Mouse (Mus musculus): ENCODE measurements around the gene Ints1. TPM values are rescaled to one million over a fixed set of nuclear protein-coding genes. Genes with fewer than 3 reads are reported as not detected.
"Not testable (repeated sequence)": the region's sequence is repeated elsewhere in the genome, so short reads cannot be mapped to it uniquely, and the experiment has no call there.

Ints1 gene
- total and polyA plus RNA-seq, 3 experiments: 25.2 to 115 (median 67.6) TPM

DNA sequence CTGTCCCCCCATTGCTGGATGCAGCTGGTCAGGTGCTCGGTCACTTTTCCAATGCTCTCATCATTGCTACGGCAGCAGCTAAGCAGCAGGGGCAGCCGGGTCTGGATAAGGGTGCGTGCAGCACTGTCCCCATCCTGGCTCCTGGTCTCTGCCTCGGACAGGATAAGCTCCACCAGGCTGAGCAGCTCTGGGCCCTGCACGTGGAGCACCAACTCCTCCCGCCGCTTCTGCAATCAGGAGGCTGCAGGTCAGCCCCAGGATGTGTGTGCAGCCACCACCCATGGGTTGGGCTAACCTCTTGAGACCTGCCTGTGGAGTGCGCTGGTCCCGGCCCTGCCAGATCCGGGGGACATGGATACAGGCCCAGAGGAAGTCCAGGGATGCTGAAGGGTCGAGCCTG, 19.3 kb downstream of the Ints1 start:
- ATAC-seq (ENCODE audit: extremely low read depth, insufficient number of reproducible peaks, low FRiP score, poor library complexity, severe bottlenecking): no peak
- TF ChIP-seq GATA2 (IDR thresholded peaks at IDR 0.05; ENCODE audit: borderline replicate concordance, low read depth, low read length): no peak
- H3K27me3 ChIP-seq (ENCODE audit: insufficient read depth, low read length): no peaks in the 10 kb centered on the region
- H3K4me3 ChIP-seq (ENCODE audit: low read depth, low read length): no peak overlapping the region
- peaks cover 100% of the 10 kb centered on the region for H3K36me3 ChIP-seq (replicated peaks)
- H3K4me1 ChIP-seq (ENCODE audit: insufficient read depth, low read depth, low read length): peaks cover 8% of the 10 kb centered on the region; the same call in 1 of the 2 replicates
- no peaks in the 10 kb centered on the region for H3K9me3 ChIP-seq (replicated peaks)
- DNase-seq (ENCODE audit: low spot score): no peak

DNA sequence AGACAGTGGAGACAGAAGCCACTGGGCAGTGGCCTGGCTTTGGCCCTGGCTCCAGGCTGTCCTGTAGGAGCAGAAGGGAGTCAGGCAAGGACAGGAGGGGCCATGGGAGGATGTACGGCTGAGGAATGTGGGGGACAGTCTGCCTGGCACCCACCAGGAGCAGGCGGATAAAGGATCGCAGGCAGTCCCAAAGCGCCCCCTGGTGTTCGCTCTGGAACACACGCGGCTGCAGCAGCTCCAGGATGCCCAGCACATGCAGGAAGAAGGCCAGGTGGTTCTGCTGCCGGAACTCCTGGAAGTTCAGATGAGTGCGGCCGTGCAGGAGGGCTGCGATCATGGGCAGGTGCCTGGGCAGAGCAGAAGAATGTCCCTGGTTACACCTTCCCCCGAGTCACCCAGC, 20.7 kb downstream of the Ints1 start:
- peaks cover 8% of the 10 kb centered on the region for H3K4me1 ChIP-seq (ENCODE audit: insufficient read depth, low read depth, low read length)
- no peak for TF ChIP-seq POLR2AphosphoS5 (IDR thresholded peaks at IDR 0.05; ENCODE audit: insufficient replicate concordance, low read depth, low read length)
- peak; percentile 80 for TF ChIP-seq CTCF (IDR thresholded peaks at IDR 0.05; ENCODE audit: low read depth, low read length)
- H3K36me3 ChIP-seq (replicated peaks): peaks cover 100% of the 10 kb centered on the region
- ATAC-seq (ENCODE audit: extremely low read depth, insufficient number of reproducible peaks, low FRiP score, poor library complexity, severe bottlenecking): no peak
- no peak overlapping the region for H3K4me3 ChIP-seq (ENCODE audit: low read depth, low read length)
- H3K9me3 ChIP-seq (replicated peaks): no peaks in the 10 kb centered on the region
- no peaks in the 10 kb centered on the region for H3K27me3 ChIP-seq (ENCODE audit: insufficient read depth, low read length)
- DNase-seq (ENCODE audit: low spot score): peak; percentile 52

DNA sequence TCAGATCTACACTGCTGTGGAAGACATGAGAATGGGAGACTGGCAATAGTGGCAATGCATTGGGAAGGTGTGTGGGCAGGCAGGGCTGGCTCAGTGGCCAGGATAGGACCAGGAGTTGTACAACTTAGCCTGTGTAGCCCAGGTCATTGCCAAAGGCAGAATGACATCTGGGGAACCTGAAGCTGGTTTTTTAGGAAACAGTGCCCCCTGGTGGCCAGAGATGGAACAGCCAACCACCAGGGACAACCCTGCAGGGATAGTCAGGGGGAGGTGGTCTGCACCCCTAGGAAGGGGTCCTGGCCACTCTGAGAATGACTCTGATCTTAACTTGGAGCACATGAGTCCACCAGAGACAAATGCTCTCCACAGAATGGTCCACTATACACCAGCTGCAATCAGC, 24.9 kb downstream of the Ints1 start:
- peaks cover 62% of the 10 kb centered on the region for H3K36me3 ChIP-seq (replicated peaks)

GRCm38 (mm10) chr5:139749413-139750125, 25.9 kb downstream of the Ints1 start:
- DNase-seq (ENCODE audit: low spot score) (no peak), ATAC-seq (ENCODE audit: extremely low read depth, insufficient number of reproducible peaks, low FRiP score, poor library complexity, severe bottlenecking) (no peak)
- peaks cover 52% of the 10 kb centered on the region for H3K36me3 ChIP-seq (replicated peaks)
- H3K4me3 ChIP-seq (ENCODE audit: low read depth, low read length): no peak overlapping the region
- H3K27me3 ChIP-seq (ENCODE audit: insufficient read depth, low read length): peaks cover 21% of the 10 kb centered on the region
- TF ChIP-seq POLR2AphosphoS5 (IDR thresholded peaks at IDR 0.05; ENCODE audit: insufficient replicate concordance, low read depth, low read length) (no peak), GATA2 (IDR thresholded peaks at IDR 0.05; ENCODE audit: borderline replicate concordance, low read depth, low read length) (no peak), CTCF (IDR thresholded peaks at IDR 0.05; ENCODE audit: low read depth, low read length) (no peak), GATA1 (IDR thresholded peaks at IDR 0.05; ENCODE audit: borderline replicate concordance, low read length) (no peak), TAL1 (conservative IDR thresholded peaks at IDR 0.05; ENCODE audit: low read depth, low read length) (no peak)
- peaks cover 16% of the 10 kb centered on the region for H3K4me1 ChIP-seq (ENCODE audit: insufficient read depth, low read depth, low read length)
- H3K9me3 ChIP-seq (replicated peaks): no peaks in the 10 kb centered on the region

More for the DNA sequence above, 24.9 kb downstream of the Ints1 start:
- Histone ChIP-seq H3K27me3 (ENCODE audit: insufficient read depth, low read length) (peaks cover 21% of the 10 kb centered on the region), H3K4me1 (ENCODE audit: insufficient read depth, low read depth, low read length) (peaks cover 12% of the 10 kb centered on the region), H3K9me3 (replicated peaks) (no peaks in the 10 kb centered on the region), H3K4me3 (ENCODE audit: low read depth, low read length) (no peak overlapping the region)
- ATAC-seq (ENCODE audit: extremely low read depth, insufficient number of reproducible peaks, low FRiP score, poor library complexity, severe bottlenecking) (no peak), DNase-seq (ENCODE audit: low spot score) (peak; percentile 52)
- no peak for TF ChIP-seq GATA2 (IDR thresholded peaks at IDR 0.05; ENCODE audit: borderline replicate concordance, low read depth, low read length)
- peak; percentile 92 for TF ChIP-seq CTCF (IDR thresholded peaks at IDR 0.05; ENCODE audit: low read depth, low read length)
- no peak for TF ChIP-seq TAL1 (conservative IDR thresholded peaks at IDR 0.05; ENCODE audit: low read depth, low read length)

DNA sequence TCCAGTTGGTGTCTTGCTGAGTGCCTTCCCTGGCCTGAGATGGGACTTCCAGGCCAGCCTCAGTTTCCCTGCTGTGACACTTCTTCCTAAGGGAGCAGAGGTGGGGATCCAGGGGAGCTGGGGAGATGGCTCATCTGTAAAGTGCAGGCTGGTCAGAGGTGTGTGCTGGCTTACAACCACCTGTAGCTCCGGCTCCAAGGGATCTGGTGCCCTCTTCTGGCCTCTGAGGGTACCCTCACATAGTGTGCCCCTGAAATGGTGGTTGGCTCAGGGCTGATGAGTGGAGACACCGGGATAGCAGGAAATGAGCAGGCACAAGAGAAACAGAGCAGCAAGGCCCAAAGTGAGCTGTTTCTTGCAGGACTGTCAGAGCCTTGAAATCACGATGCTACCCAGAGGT, 29.7 kb downstream of the Ints1 start:
- Histone ChIP-seq H3K36me3 (replicated peaks) (peaks cover 14% of the 10 kb centered on the region), H3K9me3 (replicated peaks) (no peaks in the 10 kb centered on the region), H3K4me3 (ENCODE audit: low read depth, low read length) (no peak overlapping the region), H3K4me1 (ENCODE audit: insufficient read depth, low read depth, low read length) (peaks cover 31% of the 10 kb centered on the region), H3K27me3 (ENCODE audit: insufficient read depth, low read length) (peaks cover 25% of the 10 kb centered on the region)
- ATAC-seq (ENCODE audit: extremely low read depth, insufficient number of reproducible peaks, low FRiP score, poor library complexity, severe bottlenecking) (peak; percentile 52; the same call in 1 of the 2 replicates), DNase-seq (ENCODE audit: low spot score) (peak; percentile 68)
- TF ChIP-seq POLR2AphosphoS5 (IDR thresholded peaks at IDR 0.05; ENCODE audit: insufficient replicate concordance, low read depth, low read length) (no peak), GATA1 (IDR thresholded peaks at IDR 0.05; ENCODE audit: borderline replicate concordance, low read length) (no peak), GATA2 (IDR thresholded peaks at IDR 0.05; ENCODE audit: borderline replicate concordance, low read depth, low read length) (no peak), CTCF (IDR thresholded peaks at IDR 0.05; ENCODE audit: low read depth, low read length) (peak; percentile 82), TAL1 (conservative IDR thresholded peaks at IDR 0.05; ENCODE audit: low read depth, low read length) (no peak)

GRCm38 (mm10) chr5:139742640-139743039, 32.8 kb downstream of the Ints1 start:
- not testable (repeated sequence) for ATAC-seq (ENCODE audit: extremely low read depth, insufficient number of reproducible peaks, low FRiP score, poor library complexity, severe bottlenecking); DNase-seq (ENCODE audit: low spot score); H3K9me3 ChIP-seq (replicated peaks); H3K4me3 ChIP-seq (ENCODE audit: low read depth, low read length); H3K36me3 ChIP-seq (replicated peaks)
- H3K4me1 ChIP-seq (ENCODE audit: insufficient read depth, low read depth, low read length): peaks cover 56% of the 10 kb centered on the region
- peaks cover 14% of the 10 kb centered on the region for H3K27me3 ChIP-seq (ENCODE audit: insufficient read depth, low read length)
